Mouse (Mus musculus) fibroblast of lung, adult 2 months (primary cell): Measurements from ENCODE around the gene Gjd3.
A peak's percentile ranks its signal among the peaks of the same experiment; 100 is the strongest.
"Not testable (repeated sequence)": the region's sequence is repeated elsewhere in the genome, so short reads cannot be mapped to it uniquely, and the experiment has no call there.

Source experiments
- DNase-seq: peaks from one replicate; pipeline ENCODE4 v3.0.0-alpha.2; 2011; ENCODE audit warnings: low read depth

Gene Gjd3

GRCm38 (mm10) chr11:98944897-98945604 is 37.8 kb downstream of the Gjd3 start:
- DNase-seq: no peak

GRCm38 (mm10) chr11:98943741-98944461 is 38.9 kb downstream of the Gjd3 start:
- no peak for DNase-seq

- DNase-seq: no peak
These were observed 39.7 kb downstream of the Gjd3 start for GRCm38 (mm10) chr11:98942923-98943641.

GRCm38 (mm10) chr11:98942555-98942922 is 40.3 kb downstream of the Gjd3 start:
- DNase-seq: no peak

- DNase-seq: peak; percentile 83
These were observed 40.8 kb downstream of the Gjd3 start for GRCm38 (mm10) chr11:98941826-98942550.

DNA sequence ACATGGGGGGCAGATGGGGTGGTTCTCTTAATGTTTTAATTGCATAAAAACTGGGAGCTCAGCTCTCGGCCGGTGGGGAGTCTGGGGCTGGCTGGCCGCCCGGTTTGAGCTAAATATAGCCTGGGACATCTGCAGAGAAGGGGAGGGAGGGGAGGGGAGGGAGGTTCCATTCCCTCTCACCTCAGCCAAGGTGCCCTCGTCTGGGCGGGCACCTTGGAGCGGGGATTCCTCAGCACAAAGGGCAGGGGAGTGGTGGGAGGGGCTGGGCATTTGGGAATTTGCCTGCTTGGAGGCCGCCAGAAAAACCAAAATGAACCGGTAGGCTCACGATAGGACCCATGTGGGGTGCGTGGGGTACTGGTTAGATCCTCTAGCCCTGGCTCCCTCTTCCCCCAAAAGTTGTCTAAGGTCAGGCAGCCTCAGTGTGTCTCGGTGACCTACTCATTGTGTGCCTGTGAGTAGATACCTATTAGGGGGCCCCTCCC is 41.4 kb downstream of the Gjd3 start:
- DNase-seq: no peak

GRCm38 (mm10) chr11:98940776-98941175 is 42.0 kb downstream of the Gjd3 start:
- no peak for DNase-seq

DNA sequence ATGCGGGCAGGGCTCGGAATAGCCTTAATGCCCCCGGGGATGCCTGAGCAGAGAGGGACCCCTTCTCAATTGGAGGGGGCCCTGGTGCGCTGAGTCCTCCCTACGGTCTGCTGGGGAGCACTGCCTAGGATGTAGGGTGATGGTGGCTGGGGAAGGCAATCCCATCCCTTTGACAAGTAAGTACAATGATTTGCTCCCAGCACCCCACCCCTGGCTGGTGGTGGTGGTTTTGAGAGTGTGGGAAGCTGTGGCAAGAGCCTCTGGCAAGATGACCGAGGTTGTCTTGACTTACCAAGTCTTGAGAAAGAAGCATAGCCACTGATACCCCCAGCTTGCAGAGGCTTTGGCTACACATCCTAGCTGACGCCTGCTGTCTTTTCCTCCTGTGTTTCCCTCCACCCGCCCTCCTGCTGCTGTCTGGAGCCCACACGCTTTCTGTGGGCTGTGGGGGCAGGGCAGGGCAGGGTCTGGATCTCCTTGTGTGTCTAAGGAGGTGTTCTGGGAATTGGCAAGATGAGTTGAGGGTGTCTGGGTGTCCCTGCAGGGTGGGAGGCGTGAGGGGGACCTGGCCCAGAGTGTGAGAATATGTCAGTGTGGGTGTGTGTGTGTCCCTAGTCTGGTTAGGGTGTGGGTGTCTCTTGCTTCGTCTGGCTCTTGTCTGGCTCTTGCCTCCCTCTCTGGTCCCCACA is 42.7 kb downstream of the Gjd3 start:
- DNase-seq: peak; percentile 84

GRCm38 (mm10) chr11:98939084-98939952 is 43.5 kb downstream of the Gjd3 start:
- DNase-seq: no peak

GRCm38 (mm10) chr11:98938701-98939083 is 44.1 kb downstream of the Gjd3 start:
- DNase-seq: no peak

DNA sequence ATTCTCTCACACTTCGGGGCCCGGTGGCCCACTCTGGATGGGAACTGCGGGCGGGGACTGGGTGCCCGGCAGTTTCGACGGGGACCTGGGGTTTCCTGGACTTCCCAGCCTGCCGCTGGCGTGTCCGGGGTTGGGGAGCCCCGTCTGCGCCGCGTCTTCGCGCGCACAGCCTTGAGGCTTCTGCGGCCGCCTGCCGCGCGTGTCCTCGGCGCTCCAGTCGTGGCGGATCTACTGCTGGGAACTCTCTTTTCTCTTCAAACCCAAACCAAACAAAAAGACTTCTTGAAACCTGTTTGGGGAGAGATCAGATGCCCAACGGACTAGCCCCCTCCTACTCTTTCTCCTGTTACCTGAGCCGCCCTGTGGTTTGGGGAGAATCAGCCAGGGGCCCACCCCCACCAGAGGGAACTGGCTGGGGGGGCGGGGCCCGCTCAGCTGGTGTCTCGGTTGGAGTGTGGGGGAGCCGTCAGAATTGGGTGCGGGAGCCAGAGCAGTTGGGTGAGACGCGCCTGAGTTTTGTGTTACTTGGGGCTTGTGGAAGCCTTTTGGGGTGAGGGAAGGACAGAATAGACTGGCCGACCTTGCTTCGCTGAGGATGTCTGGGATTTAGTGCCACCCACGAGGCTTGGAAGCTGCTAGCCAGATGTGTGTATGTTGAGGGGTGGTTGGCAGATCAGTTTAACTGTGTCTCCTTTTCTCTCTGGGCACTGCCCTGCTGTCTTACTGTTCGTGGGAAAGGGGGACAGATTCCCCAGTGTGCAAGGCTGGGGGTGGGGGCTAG is 44.7 kb downstream of the Gjd3 start:
- DNase-seq: no peak

DNA sequence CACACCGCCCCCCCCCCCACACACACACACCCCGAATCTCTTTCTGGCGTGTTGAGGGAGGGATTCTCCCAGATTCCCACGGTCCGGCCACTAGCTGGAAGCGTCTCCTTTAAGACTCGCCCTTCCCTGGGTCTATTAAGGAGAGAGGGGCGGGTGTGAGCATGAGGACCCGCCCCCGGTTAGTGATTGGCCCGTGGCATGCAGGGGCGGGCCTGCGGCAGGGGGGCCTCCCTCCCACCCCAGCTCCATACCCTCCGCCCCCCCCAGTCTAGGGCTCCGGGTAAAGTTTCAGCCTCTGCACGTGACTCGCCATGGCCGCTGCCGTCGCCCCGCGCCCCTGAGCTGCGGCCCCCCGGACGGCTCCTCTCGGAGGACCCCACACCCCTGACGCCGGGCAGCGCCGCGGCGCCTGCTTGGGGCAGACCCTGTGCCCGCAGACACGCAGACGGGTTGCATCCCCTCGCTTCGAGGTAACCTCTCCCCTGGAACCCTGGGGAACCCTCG is 45.4 kb downstream of the Gjd3 start:
- peak; percentile 85 for DNase-seq

DNA sequence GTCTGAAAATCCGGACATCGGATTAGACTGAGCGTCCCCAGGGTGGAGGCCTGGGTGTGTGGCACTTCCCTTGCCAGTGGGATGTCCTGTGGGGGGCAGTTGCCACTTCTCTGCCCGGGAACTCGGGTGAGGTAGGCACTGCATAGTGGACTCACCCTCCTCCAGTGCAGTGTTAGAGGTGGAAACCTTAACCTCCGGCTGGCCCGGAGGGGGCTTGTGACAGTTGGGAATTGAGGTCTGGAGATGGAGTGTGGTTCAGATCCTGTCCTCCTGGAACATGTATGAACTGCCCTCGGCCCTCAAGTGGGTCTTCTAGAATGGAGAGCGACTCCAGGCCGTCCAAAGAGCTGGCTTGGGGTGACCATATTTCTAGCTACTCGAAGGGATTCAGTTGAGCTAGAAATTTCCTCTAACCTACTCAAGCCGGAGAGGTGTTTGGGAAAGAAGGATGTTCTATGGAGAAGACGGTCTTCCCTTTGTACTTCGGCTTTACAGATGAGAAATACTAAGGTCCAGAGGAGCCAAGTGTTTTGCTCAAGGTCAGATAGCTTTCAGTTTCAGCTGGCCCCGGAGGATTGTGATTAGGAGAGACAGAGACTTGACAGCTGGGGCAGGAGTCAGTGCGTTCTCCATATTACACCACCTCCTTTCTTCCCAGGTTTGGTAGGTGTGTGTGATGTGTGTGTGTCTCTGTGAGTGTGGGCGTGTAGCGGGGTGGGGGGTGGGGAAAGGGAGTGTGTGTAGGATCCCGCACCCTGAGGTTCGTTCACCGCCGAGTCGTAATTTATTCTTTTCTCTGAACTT is 46.0 kb downstream of the Gjd3 start:
- DNase-seq: no peak

DNA sequence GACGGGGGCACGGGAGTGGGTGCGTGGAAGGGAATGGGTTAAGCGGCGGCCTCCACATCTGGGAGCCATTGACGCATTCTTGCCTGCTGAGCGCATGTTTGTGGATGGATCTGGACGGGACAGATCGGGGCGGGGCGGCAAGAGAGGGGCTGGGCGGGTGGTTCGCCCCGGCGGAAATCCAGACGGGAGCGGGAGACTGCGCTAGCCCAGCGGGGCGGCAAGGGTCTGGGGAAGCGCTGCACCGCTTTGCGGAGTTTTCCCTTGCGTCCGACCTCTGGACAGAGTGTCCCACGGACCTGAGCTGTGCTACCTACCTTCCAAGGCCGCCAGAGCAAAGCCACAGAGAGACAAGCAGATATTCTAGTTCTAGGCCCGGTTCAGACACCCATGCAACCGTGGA is 46.6 kb downstream of the Gjd3 start:
- no peak for DNase-seq

DNA sequence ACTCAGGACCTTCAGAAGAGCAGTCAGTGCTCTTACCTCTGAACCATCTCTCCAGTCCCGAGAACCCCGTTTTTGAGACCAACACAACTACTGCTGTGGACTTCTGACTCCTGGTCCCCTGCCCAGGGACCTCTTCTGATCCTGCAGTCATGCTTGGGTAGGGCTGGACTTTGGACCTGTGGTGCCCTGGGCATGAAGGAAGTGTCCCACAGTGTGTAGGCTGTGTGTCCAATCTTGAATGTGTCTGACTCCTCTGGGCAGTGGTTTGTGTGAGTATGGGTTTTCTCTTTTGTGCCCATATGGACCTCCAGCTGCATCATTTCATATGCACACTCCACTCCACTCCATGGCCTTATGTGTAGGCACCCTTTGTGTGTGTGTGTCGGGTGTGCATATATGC is 47.7 kb downstream of the Gjd3 start:
- no peak for DNase-seq

DNA sequence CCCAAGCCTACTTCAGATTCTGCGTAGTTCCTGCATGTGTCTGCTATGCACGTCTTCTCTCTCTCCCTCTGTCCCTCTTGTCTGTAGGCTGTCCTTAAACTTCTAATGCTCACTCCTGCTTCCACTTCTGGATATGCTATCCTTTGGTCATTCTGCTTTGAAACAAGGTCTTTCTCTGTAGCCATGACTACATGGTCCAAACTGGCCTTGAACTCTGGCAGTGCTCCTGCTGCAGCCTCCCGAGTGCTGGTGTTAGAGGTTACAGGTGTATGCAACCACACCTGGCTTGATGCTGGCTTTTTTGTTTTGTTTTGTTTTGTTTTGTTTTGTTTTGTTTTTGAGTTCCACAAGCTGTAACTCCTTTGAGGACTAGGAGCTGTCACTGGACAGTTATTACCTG is 48.4 kb downstream of the Gjd3 start:
- no peak for DNase-seq

- not testable (repeated sequence) for DNase-seq
These were observed 49.0 kb downstream of the Gjd3 start for GRCm38 (mm10) chr11:98933847-98934246.

DNA sequence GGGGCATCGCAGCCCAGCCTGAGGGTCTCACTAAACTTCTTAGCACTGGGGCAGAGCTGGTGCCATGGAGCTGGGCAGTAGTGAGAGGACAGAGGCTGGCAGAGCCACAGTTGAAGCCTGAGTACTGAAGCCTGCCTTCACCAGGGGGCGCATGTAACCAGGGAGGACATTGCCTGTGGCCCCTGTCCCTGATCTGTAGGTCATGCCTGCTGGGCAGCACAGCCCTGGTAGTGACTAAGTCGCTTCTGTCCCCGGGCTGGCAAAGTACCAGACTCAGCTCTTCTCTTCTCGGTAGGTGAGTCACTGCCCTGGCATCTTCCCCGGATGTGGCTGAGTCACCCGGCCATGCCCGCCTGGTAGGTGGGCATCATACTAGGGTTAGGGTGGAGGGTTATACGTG is 49.7 kb downstream of the Gjd3 start:
- no peak for DNase-seq
